Mouse (Mus musculus): ENCODE results near the gene Gm20449.
"Not testable (repeated sequence)": the region's sequence is repeated elsewhere in the genome, so short reads cannot be mapped to it uniquely, and the experiment has no call there.

GRCm38 (mm10) chr7:41498464-41498863, 753 bp downstream of the Gm20449 start:
- TF ChIP-seq POLR2A (IDR thresholded peaks at IDR 0.05; ENCODE audit: borderline replicate concordance, low read depth, low read length); CTCF (IDR thresholded peaks at IDR 0.05; ENCODE audit: low read depth, low read length): not testable (repeated sequence)

Measured in bone marrow macrophage, adult 2 months (primary cell).